Mouse (Mus musculus): ENCODE measurements around the gene Rprm.

DNA sequence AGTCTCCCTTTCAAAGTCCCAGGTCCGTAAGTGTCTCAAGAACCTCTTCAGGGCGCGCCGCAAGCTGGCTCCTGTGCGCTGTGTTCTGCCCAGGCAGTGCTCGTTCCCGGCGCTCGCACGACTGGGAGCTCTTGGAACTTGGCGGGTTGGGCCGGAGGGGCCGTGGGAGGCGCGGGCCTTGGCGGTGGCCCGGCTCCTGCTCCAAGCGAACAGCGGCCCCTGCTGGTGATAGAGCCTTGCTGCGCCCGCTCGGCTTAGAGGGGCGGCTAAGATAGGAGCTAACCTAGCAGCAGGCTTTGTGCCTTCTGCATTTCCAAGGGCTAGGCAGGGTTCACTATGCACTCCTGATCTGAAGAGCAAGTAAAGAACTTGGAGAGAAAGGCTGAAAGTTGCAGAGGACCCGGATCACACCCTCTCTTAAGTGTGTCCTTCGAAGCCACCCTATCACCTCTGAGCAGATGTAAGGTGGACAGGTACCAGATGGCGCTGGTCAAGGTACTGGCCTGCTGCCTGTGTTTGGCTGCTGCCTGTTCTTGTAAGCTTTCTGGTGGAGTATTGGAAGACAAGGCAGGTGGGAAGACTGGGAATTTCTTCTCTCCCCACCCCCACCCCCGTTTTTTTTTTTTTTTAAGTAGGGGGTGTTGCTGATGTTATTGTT is at the start of gene Rprm:
- TF ChIP-seq CTCF (IDR thresholded peaks at IDR 0.05; ENCODE audit: low read depth) (peak; percentile 88), EP300 (IDR thresholded peaks at IDR 0.05; ENCODE audit: low read depth) (no peak)

Measured in liver, postnatal 0 days (tissue).